Mouse (Mus musculus) liver, embryonic 13.5 days (tissue): Measurements from ENCODE around the gene Cand1. TPM values are rescaled to one million over a fixed set of nuclear protein-coding genes. Genes with fewer than 3 reads are reported as not detected.

Experiments
- ATAC-seq: fragments of 200-750 bp; cut with Nextera tagmentation; 2 replicates; pipeline ENCODE4 v1.8.0; 2017; ENCODE audit warnings: low read depth, mild to moderate bottlenecking, moderate number of reproducible peaks, moderate library complexity
- DNase-seq: peaks from one replicate; pipeline ENCODE4 v3.0.0; 2022
- H3K27ac ChIP-seq: fragments of 300-500 bp; sonication (generic); 2 replicates; pipeline ENCODE4 v1.5.1; 2015; ENCODE audit warnings: moderate library complexity, mild to moderate bottlenecking, inconsistent platforms
- H3K27me3 ChIP-seq: fragments of 300-500 bp; sonication (generic); 2 replicates; pipeline ENCODE4 v1.6.1; 2015; ENCODE audit warnings: mild to moderate bottlenecking, inconsistent platforms
- H3K36me3 ChIP-seq: fragments of 300-500 bp; sonication (generic); 2 replicates; pipeline ENCODE4 v1.6.1; 2015; ENCODE audit warnings: mild to moderate bottlenecking, inconsistent platforms
- H3K4me1 ChIP-seq: fragments of 300-500 bp; sonication (generic); replicated peaks from 2 replicates; pipeline ENCODE4 v1.6.1; 2015; ENCODE audit warnings: inconsistent platforms
- H3K4me2 ChIP-seq: fragments of 300-500 bp; sonication (generic); 2 replicates; pipeline ENCODE4 v1.6.1; 2015; ENCODE audit warnings: inconsistent platforms, mild to moderate bottlenecking, moderate library complexity
- H3K4me3 ChIP-seq: fragments of 300-500 bp; sonication (generic); replicated peaks from 2 replicates; pipeline ENCODE4 v1.5.1; 2015; ENCODE audit warnings: mild to moderate bottlenecking, inconsistent platforms
- H3K9ac ChIP-seq: fragments of 300-500 bp; sonication (generic); 2 replicates; pipeline ENCODE4 v1.6.1; 2015; ENCODE audit warnings: mild to moderate bottlenecking, inconsistent platforms
- H3K9me3 ChIP-seq: fragments of 300-500 bp; sonication (generic); replicated peaks from 2 replicates; pipeline ENCODE4 v1.6.1; 2016; ENCODE audit warnings: inconsistent platforms
- WGBS: fragments of 180-500 bp; shearing (Covaris S2); methylation state at CpG from one replicate; pipeline ENCODE4 v1.1.7; 2015; ENCODE audit not compliant: insufficient replicate concordance; 5-methylcytosine and 5-hydroxymethylcytosine counted together
- polyA plus RNA-seq: library from polyadenylated mRNA; unstranded; fragments of >200 nt; fragmentation: Nextera tagmentation; extraction: Ambion mirVana; gene quantifications from 2 replicates; pipeline ENCODE4 v1.2.1, GENCODE M21; 2015

Cand1 gene
- polyA plus RNA-seq, 1 experiment from 2014 or later, result 16.1 TPM

GRCm38 (mm10) chr10:119239633-119239968, 254 bp downstream of the Cand1 start:
- Histone ChIP-seq H3K4me1 (peaks cover 26% of the 10 kb centered on the region), H3K27me3 (no peaks in the 10 kb centered on the region), H3K4me3 (peak overlapping the region; percentile 97), H3K27ac (peak overlapping the region; percentile 94), H3K36me3 (peaks cover 12% of the 10 kb centered on the region), H3K9ac (peak overlapping the region; percentile 97), H3K9me3 (no peaks in the 10 kb centered on the region), H3K4me2 (peak overlapping the region; percentile 91)
- under 1% methylated on average over 36 of the region's 37 CpGs for WGBS
- ATAC-seq, result peak; percentile 39
- DNase-seq, result no peak

DNA sequence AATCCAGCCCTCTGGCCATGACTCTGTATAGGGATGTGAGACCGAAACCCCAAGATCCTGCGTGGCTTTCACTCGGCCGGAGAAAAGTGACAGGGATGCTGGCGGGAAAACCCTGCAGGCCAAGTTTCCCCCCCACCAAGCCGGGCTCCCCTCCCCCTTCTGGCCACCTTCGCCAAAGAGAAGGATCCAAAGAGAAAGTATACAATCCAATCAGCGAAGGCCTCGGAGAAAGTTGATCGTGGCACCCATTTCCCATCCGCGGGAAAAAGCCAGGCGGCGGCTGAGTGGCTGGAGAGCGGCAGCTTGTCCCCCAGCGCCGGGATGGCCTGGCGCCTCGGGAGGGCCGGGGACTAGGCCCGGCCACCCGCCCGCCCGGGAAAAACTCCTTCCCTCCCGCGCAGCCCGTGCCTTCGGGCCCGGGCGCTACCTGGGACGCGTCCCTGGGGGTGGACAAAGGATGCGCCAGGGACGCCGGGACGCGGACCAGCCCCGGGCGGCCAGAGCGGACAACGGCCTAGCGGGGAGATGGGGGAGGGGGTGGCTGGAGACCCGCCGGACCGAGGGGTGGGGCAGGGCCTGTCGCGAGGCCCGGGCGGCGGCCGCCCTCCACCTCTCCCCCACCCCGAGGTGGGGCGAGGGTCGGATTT, 747 bp downstream of the Cand1 start:
- H3K9ac ChIP-seq, result peak overlapping the region; percentile 97
- H3K36me3 ChIP-seq, result peaks cover 12% of the 10 kb centered on the region
- DNase-seq (peak; percentile 32), ATAC-seq (peak; percentile 6)
- no peaks in the 10 kb centered on the region for H3K9me3 ChIP-seq
- H3K27ac ChIP-seq, result peak overlapping the region; percentile 94
- WGBS, result under 1% methylated on average over 53 of the region's 54 CpGs
- H3K4me1 ChIP-seq, result peaks cover 26% of the 10 kb centered on the region
- H3K4me3 ChIP-seq, result peak overlapping the region; percentile 97
- peak overlapping the region; percentile 91 for H3K4me2 ChIP-seq
- H3K27me3 ChIP-seq, result no peaks in the 10 kb centered on the region

DNA sequence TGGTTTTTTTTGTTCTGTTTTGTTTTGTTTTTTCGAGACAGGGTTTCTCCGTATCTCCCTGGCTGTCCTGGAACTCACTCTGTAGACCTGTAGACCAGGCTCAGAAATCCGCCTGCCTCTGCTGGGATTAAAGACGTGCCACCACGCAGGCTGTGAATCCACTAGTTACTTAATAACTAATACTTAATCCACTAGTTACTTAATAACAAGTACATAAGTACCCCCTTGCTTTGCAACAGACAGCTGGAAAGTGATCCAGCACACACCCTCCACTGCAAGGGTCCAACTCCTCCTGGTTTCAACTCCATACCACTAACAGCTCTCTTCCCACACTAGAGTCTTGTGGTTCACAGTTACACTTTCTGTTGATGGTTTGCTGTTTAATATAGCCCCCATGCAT, 8.3 kb downstream of the Cand1 start:
- no peak overlapping the region for H3K27ac ChIP-seq
- peaks cover 37% of the 10 kb centered on the region for H3K4me1 ChIP-seq
- H3K4me3 ChIP-seq, result no peak overlapping the region
- peaks cover 22% of the 10 kb centered on the region for H3K36me3 ChIP-seq
- ATAC-seq (no peak), DNase-seq (no peak)
- 74% methylated on average over 5 of the region's 5 CpGs for WGBS
- no peak overlapping the region for H3K4me2 ChIP-seq
- H3K9ac ChIP-seq, result no peak overlapping the region
- H3K27me3 ChIP-seq, result no peaks in the 10 kb centered on the region
- H3K9me3 ChIP-seq, result no peaks in the 10 kb centered on the region

- Histone ChIP-seq H3K9me3 (no peaks in the 10 kb centered on the region), H3K36me3 (peaks cover 26% of the 10 kb centered on the region), H3K4me3 (no peak overlapping the region), H3K27me3 (no peaks in the 10 kb centered on the region), H3K4me1 (peaks cover 37% of the 10 kb centered on the region), H3K27ac (no peak overlapping the region), H3K9ac (no peak overlapping the region), H3K4me2 (no peak overlapping the region)
- ATAC-seq (no peak), DNase-seq (no peak)
- WGBS, result 86% methylated on average over 4 of the region's 4 CpGs
Measured at GRCm38 (mm10) chr10:119230703-119231102, 9.2 kb downstream of the Cand1 start.

DNA sequence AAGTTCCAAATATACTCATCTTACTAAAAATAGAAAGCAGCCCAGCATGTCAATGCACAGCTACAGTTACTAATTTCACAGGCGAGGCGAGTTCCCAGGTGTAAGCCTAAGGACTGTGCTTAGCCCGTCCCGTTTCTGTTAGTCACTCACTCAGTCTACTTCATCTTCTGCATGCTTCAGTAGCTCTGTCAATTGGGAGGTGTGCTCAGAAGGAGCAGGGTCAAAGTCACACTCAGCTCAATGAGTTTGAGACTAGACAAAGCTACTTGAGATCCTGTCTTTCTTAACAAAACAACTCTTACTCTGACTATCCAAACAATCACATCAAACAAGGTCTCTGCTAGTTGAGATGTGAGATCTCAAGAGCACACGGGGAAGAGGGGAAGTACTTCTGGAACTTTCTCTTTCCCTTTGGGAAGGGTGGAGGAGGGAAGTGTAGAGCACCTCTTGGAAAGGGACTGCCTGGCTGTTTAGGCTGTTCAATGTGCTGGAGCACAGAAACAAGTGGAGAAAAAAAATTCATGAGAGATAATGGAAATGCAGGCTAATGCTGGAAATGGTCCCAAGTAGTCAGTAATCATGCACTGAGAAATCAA, 9.7 kb downstream of the Cand1 start:
- Histone ChIP-seq H3K9me3 (no peaks in the 10 kb centered on the region), H3K27me3 (no peaks in the 10 kb centered on the region), H3K4me1 (peaks cover 37% of the 10 kb centered on the region), H3K27ac (no peak overlapping the region), H3K9ac (no peak overlapping the region), H3K4me3 (no peak overlapping the region), H3K36me3 (peaks cover 26% of the 10 kb centered on the region), H3K4me2 (no peak overlapping the region)
- DNase-seq (no peak), ATAC-seq (no peak)
- 65% methylated on average over 5 of the region's 5 CpGs for WGBS

GRCm38 (mm10) chr10:119223686-119224085, 16.2 kb downstream of the Cand1 start:
- no peak overlapping the region for H3K27ac ChIP-seq
- no peaks in the 10 kb centered on the region for H3K27me3 ChIP-seq
- ATAC-seq (no peak), DNase-seq (no peak)
- peaks cover 15% of the 10 kb centered on the region; the same call in 1 of the 2 replicates for H3K4me1 ChIP-seq
- H3K36me3 ChIP-seq, result peaks cover 42% of the 10 kb centered on the region
- H3K4me2 ChIP-seq, result no peak overlapping the region
- no peaks in the 10 kb centered on the region for H3K9me3 ChIP-seq
- WGBS, result 62% methylated on average over 4 of the region's 4 CpGs
- no peak overlapping the region for H3K9ac ChIP-seq
- no peak overlapping the region for H3K4me3 ChIP-seq

DNA sequence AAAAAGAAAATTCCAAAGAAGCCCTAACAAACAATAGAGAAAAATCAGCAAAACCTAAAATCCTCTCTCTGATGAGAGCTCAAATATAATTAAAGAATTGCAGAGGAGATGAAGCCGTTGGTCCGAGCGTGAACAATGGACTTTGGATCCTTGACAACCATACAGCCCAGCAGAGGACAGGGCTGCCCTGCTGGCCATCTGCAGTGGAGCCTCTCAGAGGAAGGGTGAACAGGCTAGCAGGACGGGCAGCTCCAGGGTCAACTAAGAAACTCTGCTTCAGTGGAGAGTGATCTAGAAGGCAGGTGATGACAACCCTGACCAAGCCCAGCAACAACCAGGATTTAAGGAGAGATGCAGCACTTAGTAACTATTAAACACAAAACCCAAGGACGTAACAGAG, 18.2 kb downstream of the Cand1 start:
- 72% methylated on average over 5 of the region's 5 CpGs for WGBS
- peaks cover 11% of the 10 kb centered on the region; the same call in 1 of the 2 replicates for H3K4me1 ChIP-seq
- ATAC-seq, result peak; percentile 39; the same call in 1 of the 2 replicates

DNA sequence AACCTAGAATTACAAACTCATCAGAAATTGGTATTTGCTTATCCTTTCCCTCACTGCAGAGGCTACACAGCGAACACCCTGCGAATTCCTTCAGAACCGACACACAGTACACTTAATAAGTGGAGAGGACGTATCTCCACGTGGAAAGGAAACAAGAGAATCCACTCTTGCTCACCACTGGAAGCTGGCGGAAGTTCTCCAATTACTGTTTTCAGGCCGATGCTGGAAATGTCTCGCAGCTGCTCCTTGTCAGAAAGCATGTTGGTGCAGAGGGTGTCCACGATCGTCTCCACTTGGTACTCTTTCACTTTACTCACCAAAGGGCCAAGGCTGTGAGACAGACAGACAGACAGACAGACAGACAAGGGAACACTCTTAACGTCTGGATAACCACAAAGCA, 20.4 kb downstream of the Cand1 start:
- Histone ChIP-seq H3K9ac (no peak overlapping the region), H3K27me3 (no peaks in the 10 kb centered on the region), H3K36me3 (peaks cover 57% of the 10 kb centered on the region), H3K4me3 (no peak overlapping the region), H3K27ac (no peak overlapping the region), H3K4me1 (peaks cover 11% of the 10 kb centered on the region; the same call in 1 of the 2 replicates), H3K4me2 (no peak overlapping the region), H3K9me3 (no peaks in the 10 kb centered on the region)
- no peak for ATAC-seq
- no peak for DNase-seq
- 70% methylated on average over 11 of the region's 11 CpGs for WGBS

More for the DNA sequence above, 18.2 kb downstream of the Cand1 start:
- H3K9me3 ChIP-seq, result no peaks in the 10 kb centered on the region
- peaks cover 58% of the 10 kb centered on the region for H3K36me3 ChIP-seq
- H3K27me3 ChIP-seq, result no peaks in the 10 kb centered on the region
- H3K4me2 ChIP-seq, result no peak overlapping the region
- no peak overlapping the region for H3K27ac ChIP-seq
- H3K4me3 ChIP-seq, result no peak overlapping the region
- no peak overlapping the region for H3K9ac ChIP-seq
- no peak for DNase-seq

DNA sequence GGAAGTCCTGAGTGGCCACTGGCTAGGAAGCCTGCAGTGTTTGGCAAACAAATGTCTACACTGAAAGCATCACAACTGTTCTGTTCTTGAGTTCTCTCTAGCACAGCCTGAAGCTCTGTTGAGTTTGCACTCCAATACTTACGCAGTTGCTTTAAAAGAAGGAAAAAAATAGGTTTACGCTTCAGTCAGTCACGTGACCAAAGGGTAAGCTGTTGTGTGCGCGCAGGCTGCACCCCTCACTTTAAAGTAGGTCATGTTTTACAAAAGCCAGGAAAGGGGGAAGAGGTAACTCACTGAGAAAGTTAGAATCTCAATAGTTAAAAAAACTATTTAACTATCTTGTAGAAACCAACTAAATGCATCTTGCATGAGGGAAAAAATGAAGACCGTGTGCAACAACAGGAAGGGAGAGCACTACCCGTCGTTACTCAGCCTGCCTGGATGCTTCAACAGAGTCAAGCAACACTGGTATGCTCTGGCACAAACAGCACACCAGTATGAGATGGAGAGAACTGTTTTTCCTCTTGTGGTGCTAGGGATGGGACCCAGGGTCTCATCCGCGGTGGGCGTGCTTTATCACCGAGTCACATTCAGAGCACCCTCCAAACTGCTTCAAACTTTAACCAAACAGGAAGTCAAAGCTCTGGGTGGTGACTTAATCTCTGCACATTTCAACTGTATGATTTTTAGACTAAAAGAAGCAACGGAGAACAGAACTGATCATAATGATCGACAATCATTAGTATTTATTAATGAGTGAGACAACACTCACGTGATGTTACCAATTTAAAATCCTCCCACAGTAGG, 21.4 kb downstream of the Cand1 start:
- DNase-seq, result no peak
- no peak overlapping the region for H3K4me3 ChIP-seq
- H3K36me3 ChIP-seq, result peaks cover 56% of the 10 kb centered on the region
- WGBS, result 73% methylated on average over 15 of the region's 15 CpGs
- no peak overlapping the region for H3K27ac ChIP-seq
- ATAC-seq, result no peak
- no peaks in the 10 kb centered on the region for H3K9me3 ChIP-seq
- no peaks in the 10 kb centered on the region for H3K27me3 ChIP-seq
- no peak overlapping the region for H3K4me2 ChIP-seq
- no peak overlapping the region for H3K9ac ChIP-seq
- H3K4me1 ChIP-seq, result peaks cover 11% of the 10 kb centered on the region; the same call in 1 of the 2 replicates

- no peak overlapping the region for H3K4me2 ChIP-seq
- H3K4me1 ChIP-seq, result no peaks in the 10 kb centered on the region
- 85% methylated on average over 5 of the region's 5 CpGs for WGBS
- ATAC-seq (no peak), DNase-seq (no peak)
- H3K27ac ChIP-seq, result no peak overlapping the region
- no peak overlapping the region for H3K4me3 ChIP-seq
- peaks cover 84% of the 10 kb centered on the region for H3K36me3 ChIP-seq
- H3K9ac ChIP-seq, result no peak overlapping the region
- H3K27me3 ChIP-seq, result no peaks in the 10 kb centered on the region
- H3K9me3 ChIP-seq, result no peaks in the 10 kb centered on the region
Measured at GRCm38 (mm10) chr10:119212443-119212842, 27.4 kb downstream of the Cand1 start.

- no peak for ATAC-seq
- H3K36me3 ChIP-seq, result peaks cover 85% of the 10 kb centered on the region
- WGBS, result 92% methylated on average over 11 of the region's 11 CpGs
Measured at GRCm38 (mm10) chr10:119211251-119211650, 28.6 kb downstream of the Cand1 start.

More at GRCm38 (mm10) chr10:119211251-119211650, 28.6 kb downstream of the Cand1 start:
- Histone ChIP-seq H3K4me2 (no peak overlapping the region), H3K9ac (no peak overlapping the region), H3K9me3 (no peaks in the 10 kb centered on the region), H3K4me1 (no peaks in the 10 kb centered on the region), H3K27me3 (no peaks in the 10 kb centered on the region), H3K4me3 (no peak overlapping the region), H3K27ac (no peak overlapping the region)
- no peak for DNase-seq
